Mouse (Mus musculus): ENCODE data around the gene Egfem1.

DNA sequence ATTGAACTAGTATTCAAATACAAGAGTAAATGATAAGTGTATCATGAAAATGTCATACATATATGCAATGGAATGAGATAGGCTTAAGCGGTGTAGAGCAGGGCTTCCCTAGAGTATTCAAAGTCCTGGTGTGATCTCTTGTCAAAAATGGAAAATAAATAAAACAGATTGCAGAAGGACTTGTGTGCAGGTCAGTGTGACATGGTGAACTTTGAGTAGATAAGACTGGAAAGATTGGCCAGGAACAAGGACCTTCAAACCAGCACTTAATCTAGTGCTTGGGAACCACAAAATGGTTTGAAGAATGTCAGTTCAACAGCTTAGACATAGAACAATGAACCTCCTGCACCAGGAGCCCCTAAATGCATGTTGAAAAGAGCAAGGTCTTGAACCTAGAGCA lies 649.7 kb downstream of the Egfem1 start:
- TF ChIP-seq CTCF (IDR thresholded peaks at IDR 0.05; ENCODE audit: control insufficient read depth, insufficient read depth, low read length): no peak
- TF ChIP-seq POLR2A (IDR thresholded peaks at IDR 0.05; ENCODE audit: borderline replicate concordance, control insufficient read depth, low read depth, low read length): no peak
